Mouse (Mus musculus) G1E (cell line): ENCODE measurements around the gene Itga9.

Experiments used
- CTCF ChIP-seq: IDR thresholded peaks from 2 replicates; pipeline ENCODE4 v1.5.1; 2012; ENCODE audit warnings: low read depth, low read length, inconsistent platforms, mixed read lengths
- GATA1 ChIP-seq: IDR thresholded peaks from 2 replicates; pipeline ENCODE4 v1.6.1; 2012; ENCODE audit warnings: borderline replicate concordance, low read length, inconsistent platforms, mixed read lengths
- GATA2 ChIP-seq: IDR thresholded peaks from 2 replicates; pipeline ENCODE4 v1.6.1; 2012; ENCODE audit warnings: low read depth, low read length, inconsistent platforms, borderline replicate concordance
- POLR2AphosphoS5 ChIP-seq: IDR thresholded peaks from 2 replicates; pipeline ENCODE4 v1.6.1; 2012; ENCODE audit warnings: low read depth, low read length, inconsistent platforms; ENCODE audit not compliant: insufficient replicate concordance
- TAL1 ChIP-seq: conservative IDR thresholded peaks from 2 replicates; pipeline ENCODE4 v1.6.1; 2012; ENCODE audit warnings: low read depth, low read length, inconsistent platforms, mixed read lengths

- TF ChIP-seq TAL1: no peak
- TF ChIP-seq CTCF: no peak
- TF ChIP-seq GATA1: no peak
- TF ChIP-seq POLR2AphosphoS5: no peak
- no peak for TF ChIP-seq GATA2
These were observed 170.5 kb downstream of the Itga9 start for GRCm38 (mm10) chr9:118776880-118777438.
